Mouse (Mus musculus) forebrain, embryonic 13.5 days (tissue): Measurements from ENCODE around the gene Slc16a9. TPM values are rescaled to one million over a fixed set of nuclear protein-coding genes. Genes with fewer than 3 reads are reported as not detected.

Source experiments
- ATAC-seq: fragments of 200-750 bp; cut with Nextera tagmentation; 2 replicates; pipeline ENCODE4 v1.8.0; 2017
- H3K27ac ChIP-seq: fragments of 300-500 bp; sonication (generic); 2 replicates; pipeline ENCODE4 v1.5.1; 2015; ENCODE audit warnings: inconsistent platforms, mild to moderate bottlenecking, moderate library complexity
- H3K27me3 ChIP-seq: fragments of 300-500 bp; sonication (generic); 2 replicates; pipeline ENCODE4 v1.6.1; 2015; ENCODE audit warnings: mild to moderate bottlenecking, inconsistent platforms
- H3K36me3 ChIP-seq: fragments of 300-500 bp; sonication (generic); 2 replicates; pipeline ENCODE4 v1.6.1; 2015; ENCODE audit warnings: mild to moderate bottlenecking, inconsistent platforms; ENCODE audit not compliant: poor library complexity, severe bottlenecking
- H3K4me1 ChIP-seq: fragments of 300-500 bp; sonication (generic); 2 replicates; pipeline ENCODE4 v1.6.1; 2015; ENCODE audit warnings: inconsistent platforms
- H3K4me2 ChIP-seq: fragments of 300-500 bp; sonication (generic); 2 replicates; pipeline ENCODE4 v1.6.1; 2015; ENCODE audit warnings: inconsistent platforms, mild to moderate bottlenecking, moderate library complexity
- H3K4me3 ChIP-seq: fragments of 300-500 bp; sonication (generic); 2 replicates; pipeline ENCODE4 v1.5.1; 2015; ENCODE audit warnings: mild to moderate bottlenecking, inconsistent platforms
- H3K9ac ChIP-seq: fragments of 300-500 bp; sonication (generic); 2 replicates; pipeline ENCODE4 v1.6.1; 2015; ENCODE audit warnings: mild to moderate bottlenecking, inconsistent platforms
- H3K9me3 ChIP-seq: fragments of 300-500 bp; sonication (generic); replicated peaks from 2 replicates; pipeline ENCODE4 v1.6.1; 2016; ENCODE audit warnings: inconsistent platforms
- WGBS: fragments of 180-500 bp; shearing (Covaris S2); methylation state at CpG from one replicate; pipeline ENCODE4 v1.1.7; 2015; 5-methylcytosine and 5-hydroxymethylcytosine counted together
- polyA plus RNA-seq: library from polyadenylated mRNA; unstranded; fragments of >200 nt; fragmentation: Nextera tagmentation; extraction: Ambion mirVana; gene quantifications from 2 replicates; pipeline ENCODE4 v1.2.1, GENCODE M21; 2015

The Slc16a9 gene
- polyA plus RNA-seq, 1 experiment from 2014 or later, result 0.30 TPM

GRCm38 (mm10) chr10:70255601-70256210 is 10.8 kb downstream of the Slc16a9 start:
- Histone ChIP-seq H3K27ac (no peak overlapping the region), H3K4me3 (no peak overlapping the region), H3K27me3 (no peaks in the 10 kb centered on the region), H3K4me2 (no peak overlapping the region), H3K36me3 (no peaks in the 10 kb centered on the region), H3K4me1 (peaks cover 5% of the 10 kb centered on the region; the same call in 1 of the 2 replicates), H3K9me3 (no peaks in the 10 kb centered on the region), H3K9ac (no peak overlapping the region)
- ATAC-seq, result no peak
- 88% methylated on average over 15 of the region's 15 CpGs for WGBS

- H3K4me2 ChIP-seq, result no peak overlapping the region
- H3K9ac ChIP-seq, result no peak overlapping the region
- peaks cover 5% of the 10 kb centered on the region; the same call in 1 of the 2 replicates for H3K4me1 ChIP-seq
- H3K36me3 ChIP-seq, result no peaks in the 10 kb centered on the region
- no peak overlapping the region for H3K4me3 ChIP-seq
- 88% methylated on average over 4 of the region's 4 CpGs for WGBS
- no peak overlapping the region for H3K27ac ChIP-seq
- H3K27me3 ChIP-seq, result no peaks in the 10 kb centered on the region
- no peaks in the 10 kb centered on the region for H3K9me3 ChIP-seq
- no peak for ATAC-seq
Measured at GRCm38 (mm10) chr10:70257029-70257428, 12.1 kb downstream of the Slc16a9 start.

- Histone ChIP-seq H3K36me3 (no peaks in the 10 kb centered on the region), H3K4me1 (peaks cover 5% of the 10 kb centered on the region; the same call in 1 of the 2 replicates), H3K27me3 (no peaks in the 10 kb centered on the region), H3K27ac (no peak overlapping the region), H3K9me3 (no peaks in the 10 kb centered on the region), H3K4me2 (no peak overlapping the region), H3K4me3 (no peak overlapping the region), H3K9ac (no peak overlapping the region)
- ATAC-seq, result no peak
- WGBS, result 47% methylated on average over 4 of the region's 4 CpGs
Measured at GRCm38 (mm10) chr10:70260904-70261303, 16.0 kb downstream of the Slc16a9 start.

- WGBS, result 86% methylated on average over 3 of the region's 3 CpGs
Measured at GRCm38 (mm10) chr10:70262051-70262450, 17.2 kb downstream of the Slc16a9 start.

GRCm38 (mm10) chr10:70263681-70264189 is 18.8 kb downstream of the Slc16a9 start:
- no peak for ATAC-seq
- Histone ChIP-seq H3K27me3 (no peaks in the 10 kb centered on the region), H3K4me1 (peaks cover 5% of the 10 kb centered on the region; the same call in 1 of the 2 replicates), H3K4me2 (no peak overlapping the region), H3K9me3 (no peaks in the 10 kb centered on the region), H3K4me3 (no peak overlapping the region), H3K9ac (no peak overlapping the region), H3K27ac (no peak overlapping the region), H3K36me3 (no peaks in the 10 kb centered on the region)
- WGBS, result 66% methylated on average over 4 of the region's 4 CpGs

More at GRCm38 (mm10) chr10:70262051-70262450, 17.2 kb downstream of the Slc16a9 start:
- no peaks in the 10 kb centered on the region for H3K27me3 ChIP-seq
- H3K9ac ChIP-seq, result no peak overlapping the region
- H3K9me3 ChIP-seq, result no peaks in the 10 kb centered on the region
- H3K4me2 ChIP-seq, result no peak overlapping the region
- H3K27ac ChIP-seq, result no peak overlapping the region
- no peak overlapping the region for H3K4me3 ChIP-seq
- H3K36me3 ChIP-seq, result no peaks in the 10 kb centered on the region
- peaks cover 5% of the 10 kb centered on the region; the same call in 1 of the 2 replicates for H3K4me1 ChIP-seq
- no peak for ATAC-seq

- Histone ChIP-seq H3K4me3 (no peak overlapping the region), H3K4me1 (peaks cover 5% of the 10 kb centered on the region; the same call in 1 of the 2 replicates), H3K9me3 (no peaks in the 10 kb centered on the region), H3K36me3 (no peaks in the 10 kb centered on the region), H3K4me2 (no peak overlapping the region), H3K27ac (no peak overlapping the region), H3K27me3 (no peaks in the 10 kb centered on the region), H3K9ac (no peak overlapping the region)
- 88% methylated on average over 9 of the region's 9 CpGs for WGBS
- ATAC-seq, result no peak
Measured at GRCm38 (mm10) chr10:70264337-70265036, 19.6 kb downstream of the Slc16a9 start.

GRCm38 (mm10) chr10:70266501-70266900 is 21.6 kb downstream of the Slc16a9 start:
- no peaks in the 10 kb centered on the region for H3K27me3 ChIP-seq
- H3K9ac ChIP-seq, result no peak overlapping the region
- no peaks in the 10 kb centered on the region for H3K9me3 ChIP-seq
- ATAC-seq, result no peak; the same call in 1 of the 2 replicates
- WGBS, result 85% methylated on average over 6 of the region's 6 CpGs
- no peak overlapping the region for H3K4me2 ChIP-seq
- no peaks in the 10 kb centered on the region for H3K4me1 ChIP-seq
- H3K4me3 ChIP-seq, result no peak overlapping the region
- no peak overlapping the region for H3K27ac ChIP-seq
- H3K36me3 ChIP-seq, result no peaks in the 10 kb centered on the region

GRCm38 (mm10) chr10:70268581-70269446 is 23.9 kb downstream of the Slc16a9 start:
- no peaks in the 10 kb centered on the region for H3K27me3 ChIP-seq
- 81% methylated on average over 23 of the region's 23 CpGs for WGBS

GRCm38 (mm10) chr10:70269447-70269787 is 24.5 kb downstream of the Slc16a9 start:
- Histone ChIP-seq H3K9me3 (no peaks in the 10 kb centered on the region), H3K4me1 (no peaks in the 10 kb centered on the region), H3K27me3 (no peaks in the 10 kb centered on the region), H3K36me3 (no peaks in the 10 kb centered on the region), H3K9ac (no peak overlapping the region), H3K4me2 (no peak overlapping the region), H3K4me3 (no peak overlapping the region), H3K27ac (no peak overlapping the region)
- ATAC-seq, result no peak
- WGBS, result 86% methylated on average over 2 of the region's 2 CpGs

More at GRCm38 (mm10) chr10:70268581-70269446, 23.9 kb downstream of the Slc16a9 start:
- H3K27ac ChIP-seq, result no peak overlapping the region
- H3K4me2 ChIP-seq, result no peak overlapping the region
- H3K9me3 ChIP-seq, result no peaks in the 10 kb centered on the region
- H3K4me1 ChIP-seq, result no peaks in the 10 kb centered on the region
- H3K36me3 ChIP-seq, result no peaks in the 10 kb centered on the region
- no peak for ATAC-seq
- no peak overlapping the region for H3K9ac ChIP-seq
- no peak overlapping the region for H3K4me3 ChIP-seq

- Histone ChIP-seq H3K36me3 (no peaks in the 10 kb centered on the region), H3K9me3 (no peaks in the 10 kb centered on the region), H3K27ac (no peak overlapping the region), H3K4me1 (no peaks in the 10 kb centered on the region), H3K9ac (no peak overlapping the region), H3K4me3 (no peak overlapping the region), H3K4me2 (no peak overlapping the region), H3K27me3 (no peaks in the 10 kb centered on the region)
- 67% methylated on average over 1 of the region's 1 CpGs for WGBS
- no peak for ATAC-seq
Measured at GRCm38 (mm10) chr10:70276678-70277077, 31.8 kb downstream of the Slc16a9 start.

- no peaks in the 10 kb centered on the region for H3K36me3 ChIP-seq
- no peak for ATAC-seq
Measured at GRCm38 (mm10) chr10:70279349-70279748, 34.4 kb downstream of the Slc16a9 start.

GRCm38 (mm10) chr10:70287825-70288235 is 42.9 kb downstream of the Slc16a9 start:
- H3K9me3 ChIP-seq, result 0 out of 2 replicates have a peak, but pooled peaks cover 7% of the 10 kb centered on the region
- whole genome bisulfite sequencing, result 36% methylated on average over 9 of the region's 9 CpGs
- no peak overlapping the region for H3K4me3 ChIP-seq
- H3K36me3 ChIP-seq, result no peaks in the 10 kb centered on the region
- no peak overlapping the region for H3K4me2 ChIP-seq
- no peak for ATAC-seq
- H3K27me3 ChIP-seq, result no peaks in the 10 kb centered on the region
- H3K27ac ChIP-seq, result no peak overlapping the region
- H3K4me1 ChIP-seq, result peaks cover 12% of the 10 kb centered on the region; the same call in 1 of the 2 replicates
- H3K9ac ChIP-seq, result no peak overlapping the region

More at GRCm38 (mm10) chr10:70279349-70279748, 34.4 kb downstream of the Slc16a9 start:
- no peak overlapping the region for H3K4me2 ChIP-seq
- no peaks in the 10 kb centered on the region for H3K9me3 ChIP-seq
- WGBS, result 81% methylated on average over 8 of the region's 8 CpGs
- H3K4me3 ChIP-seq, result no peak overlapping the region
- no peak overlapping the region for H3K27ac ChIP-seq
- no peaks in the 10 kb centered on the region for H3K27me3 ChIP-seq
- no peaks in the 10 kb centered on the region for H3K4me1 ChIP-seq
- H3K9ac ChIP-seq, result no peak overlapping the region
